Mouse (Mus musculus) heart, embryonic 14.5 days (tissue): Measurements from ENCODE around the gene Il5. TPM values are rescaled to one million over a fixed set of nuclear protein-coding genes. Genes with fewer than 3 reads are reported as not detected.

Source experiments
- ATAC-seq: fragments of 200-750 bp; cut with Nextera tagmentation; 2 replicates; pipeline ENCODE4 v1.8.0; 2017; ENCODE audit warnings: low read depth, moderate TSS enrichment; ENCODE audit not compliant: insufficient number of reproducible peaks, insufficient read depth, low FRiP score
- H3K27ac ChIP-seq, 2 experiments: fragments of 200-500 bp in 1 of 2; fragments of 300-500 bp in 1 of 2; sonication (generic) in 1 of 2; replicated peaks in 1 of 2; 2 replicates each; pipeline ENCODE4 v1.5.1; 2012 to 2014; ENCODE audit warnings: low read depth in 2 of 2, low read length in 2 of 2, control low read depth in 1 of 2, mild to moderate bottlenecking in 1 of 2, mixed read lengths in 1 of 2; ENCODE audit not compliant: control insufficient read depth in 1 of 2, insufficient read depth in 1 of 2
- H3K27me3 ChIP-seq: fragments of 300-500 bp; sonication (generic); 2 replicates; pipeline ENCODE4 v1.6.1; 2014; ENCODE audit warnings: mild to moderate bottlenecking, low read length, control low read depth; ENCODE audit not compliant: control insufficient read depth, insufficient read depth
- H3K36me3 ChIP-seq: fragments of 300-500 bp; sonication (generic); 2 replicates; pipeline ENCODE4 v1.6.1; 2014; ENCODE audit warnings: mild to moderate bottlenecking, control low read depth, low read length, mixed read lengths; ENCODE audit not compliant: control insufficient read depth, insufficient read depth
- H3K4me1 ChIP-seq, 2 experiments: fragments of 200-500 bp in 1 of 2; fragments of 300-500 bp in 1 of 2; sonication (generic) in 1 of 2; 2 replicates each; pipeline ENCODE4 v1.6.1; 2012 to 2014; ENCODE audit warnings: low read length in 2 of 2, control low read depth in 1 of 2, mixed read lengths in 1 of 2; ENCODE audit not compliant: control insufficient read depth in 2 of 2, insufficient read depth in 2 of 2
- H3K4me2 ChIP-seq: fragments of 300-500 bp; sonication (generic); 2 replicates; pipeline ENCODE4 v1.6.1; 2014; ENCODE audit warnings: mild to moderate bottlenecking, low read length
- H3K4me3 ChIP-seq, 2 experiments: fragments of 200-500 bp in 1 of 2; fragments of 300-500 bp in 1 of 2; sonication (generic) in 1 of 2; 2 replicates each; pipeline ENCODE4 v1.5.1; 2012 to 2014; ENCODE audit warnings: low read length in 2 of 2, mild to moderate bottlenecking in 2 of 2, control low read depth in 1 of 2, low read depth in 1 of 2, moderate library complexity in 1 of 2; ENCODE audit not compliant: control insufficient read depth in 1 of 2, insufficient read depth in 1 of 2
- H3K9ac ChIP-seq: fragments of 300-500 bp; sonication (generic); 2 replicates; pipeline ENCODE4 v1.6.1; 2014; ENCODE audit warnings: mild to moderate bottlenecking, low read length
- H3K9me3 ChIP-seq: fragments of 300-500 bp; sonication (generic); 2 replicates; pipeline ENCODE4 v1.6.1; 2016; ENCODE audit warnings: low read length, control low read depth; ENCODE audit not compliant: control insufficient read depth
- WGBS: fragments of 180-500 bp; shearing (Covaris S2); extraction: QIAGEN DNeasy Blood & Tissue Kit; methylation state at CpG from one replicate; pipeline ENCODE4 v1.1.7; 2014; 5-methylcytosine and 5-hydroxymethylcytosine counted together
- polyA plus RNA-seq: library from polyadenylated mRNA; unstranded; fragments of >200 nt; fragmentation: Nextera tagmentation; extraction: Ambion mirVana; gene quantifications from 2 replicates; pipeline ENCODE4 v1.2.1, GENCODE M21; 2014

Il5 gene
- polyA plus RNA-seq, 1 experiment from 2014 or later = not detected

GRCm38 (mm10) chr11:53733824-53734223 lies 13.2 kb downstream of the Il5 start:
- 85% methylated on average over 7 of the region's 7 CpGs for WGBS
- no peak overlapping the region for H3K27ac ChIP-seq
- no peaks in the 10 kb centered on the region for H3K4me1 ChIP-seq
- no peak overlapping the region for H3K4me3 ChIP-seq
- H3K9me3 ChIP-seq = no peaks in the 10 kb centered on the region
- no peaks in the 10 kb centered on the region for H3K36me3 ChIP-seq
- H3K27me3 ChIP-seq = no peaks in the 10 kb centered on the region
- H3K4me2 ChIP-seq = no peak overlapping the region
- no peak for ATAC-seq
- no peak overlapping the region for H3K9ac ChIP-seq

- H3K27me3 ChIP-seq = no peaks in the 10 kb centered on the region
- WGBS = 74% methylated on average over 2 of the region's 2 CpGs
- ATAC-seq = no peak
- no peak overlapping the region for H3K4me2 ChIP-seq
- H3K4me3 ChIP-seq = no peak overlapping the region
- no peaks in the 10 kb centered on the region for H3K4me1 ChIP-seq
- H3K9ac ChIP-seq = no peak overlapping the region
- no peaks in the 10 kb centered on the region for H3K36me3 ChIP-seq
- no peaks in the 10 kb centered on the region for H3K9me3 ChIP-seq
- H3K27ac ChIP-seq = no peak overlapping the region
Observed at GRCm38 (mm10) chr11:53734431-53734830, 13.8 kb downstream of the Il5 start.

GRCm38 (mm10) chr11:53734970-53735681 lies 14.5 kb downstream of the Il5 start:
- no peaks in the 10 kb centered on the region for H3K27me3 ChIP-seq
- no peak overlapping the region for H3K27ac ChIP-seq
- H3K4me3 ChIP-seq = no peak overlapping the region
- no peaks in the 10 kb centered on the region for H3K4me1 ChIP-seq
- no peaks in the 10 kb centered on the region for H3K9me3 ChIP-seq
- H3K36me3 ChIP-seq = no peaks in the 10 kb centered on the region
- H3K9ac ChIP-seq = no peak overlapping the region
- H3K4me2 ChIP-seq = 0 out of 2 replicates have a peak overlapping the region, but pooled peaks have one; percentile 52
- WGBS = 65% methylated on average over 18 of the region's 18 CpGs
- no peak for ATAC-seq

GRCm38 (mm10) chr11:53735682-53736245 lies 15.2 kb downstream of the Il5 start:
- Histone ChIP-seq H3K9ac (no peak overlapping the region), H3K27ac (no peak overlapping the region), H3K4me3 (no peak overlapping the region), H3K9me3 (no peaks in the 10 kb centered on the region), H3K36me3 (no peaks in the 10 kb centered on the region), H3K4me2 (peak overlapping the region; percentile 52), H3K27me3 (no peaks in the 10 kb centered on the region), H3K4me1 (no peaks in the 10 kb centered on the region)
- WGBS = 25% methylated on average over 17 of the region's 17 CpGs
- peak; percentile 56; the same call in 1 of the 2 replicates for ATAC-seq

- no peak for ATAC-seq
- Histone ChIP-seq H3K27ac (0 out of 4 replicates have a peak overlapping the region, but pooled peaks of 1 of the 2 experiments have one; percentile 19), H3K9me3 (no peaks in the 10 kb centered on the region), H3K4me2 (no peak overlapping the region), H3K4me1 (no peaks in the 10 kb centered on the region), H3K9ac (no peak overlapping the region), H3K4me3 (no peak overlapping the region), H3K27me3 (no peaks in the 10 kb centered on the region), H3K36me3 (no peaks in the 10 kb centered on the region)
- WGBS = 46% methylated on average over 14 of the region's 14 CpGs
Observed at GRCm38 (mm10) chr11:53736771-53737572, 16.4 kb downstream of the Il5 start.

- no peak for ATAC-seq
- 0 out of 4 replicates have a peak overlapping the region, but pooled peaks of 1 of the 2 experiments have one; percentile 19 for H3K27ac ChIP-seq
Observed at GRCm38 (mm10) chr11:53737573-53737946, 17.0 kb downstream of the Il5 start.

GRCm38 (mm10) chr11:53742353-53742752 lies 21.8 kb downstream of the Il5 start:
- Histone ChIP-seq H3K27me3 (no peaks in the 10 kb centered on the region), H3K27ac (no peak overlapping the region), H3K36me3 (no peaks in the 10 kb centered on the region), H3K4me2 (no peak overlapping the region), H3K4me1 (no peaks in the 10 kb centered on the region), H3K4me3 (no peak overlapping the region), H3K9me3 (no peaks in the 10 kb centered on the region), H3K9ac (no peak overlapping the region)
- WGBS = 10% methylated on average over 5 of the region's 5 CpGs
- no peak for ATAC-seq

More at GRCm38 (mm10) chr11:53737573-53737946, 17.0 kb downstream of the Il5 start:
- no peaks in the 10 kb centered on the region for H3K4me1 ChIP-seq
- H3K4me2 ChIP-seq = no peak overlapping the region
- no peaks in the 10 kb centered on the region for H3K9me3 ChIP-seq
- 26% methylated on average over 6 of the region's 6 CpGs for WGBS
- H3K36me3 ChIP-seq = no peaks in the 10 kb centered on the region
- no peaks in the 10 kb centered on the region for H3K27me3 ChIP-seq
- no peak overlapping the region for H3K9ac ChIP-seq
- H3K4me3 ChIP-seq = no peak overlapping the region
